Mouse (Mus musculus) 3134 (cell line): ENCODE measurements around the gene Abhd2.
"Not testable (repeated sequence)": the region's sequence is repeated elsewhere in the genome, so short reads cannot be mapped to it uniquely, and the experiment has no call there.

ENCODE experiments used
- DNase-seq: peaks from one replicate; pipeline ENCODE4 v3.0.0-alpha.2; 2011; ENCODE audit warnings: low spot score; ENCODE audit not compliant: insufficient read length; ENCODE audit errors: extremely low read depth

The Abhd2 gene

DNA sequence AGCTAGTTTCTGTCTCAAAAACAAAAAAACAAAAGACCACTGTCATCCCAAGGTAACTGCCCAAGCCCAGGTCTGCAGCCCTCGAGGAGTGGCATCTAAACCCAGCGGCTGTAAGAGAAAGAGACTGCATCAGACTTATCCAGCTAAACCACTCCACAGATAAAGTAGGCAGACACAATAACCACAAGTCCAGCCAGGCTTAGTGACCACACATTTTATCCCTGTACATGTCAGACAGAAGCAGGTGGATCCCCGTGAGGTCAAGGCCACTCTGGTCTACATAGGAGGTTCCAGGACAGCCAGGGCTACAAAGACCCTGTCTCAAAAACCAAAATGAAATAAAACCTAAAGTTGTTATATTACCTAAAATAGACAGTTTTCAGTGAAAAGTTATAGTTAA, 9.2 kb upstream of the Abhd2 start:
- no peak for DNase-seq

DNA sequence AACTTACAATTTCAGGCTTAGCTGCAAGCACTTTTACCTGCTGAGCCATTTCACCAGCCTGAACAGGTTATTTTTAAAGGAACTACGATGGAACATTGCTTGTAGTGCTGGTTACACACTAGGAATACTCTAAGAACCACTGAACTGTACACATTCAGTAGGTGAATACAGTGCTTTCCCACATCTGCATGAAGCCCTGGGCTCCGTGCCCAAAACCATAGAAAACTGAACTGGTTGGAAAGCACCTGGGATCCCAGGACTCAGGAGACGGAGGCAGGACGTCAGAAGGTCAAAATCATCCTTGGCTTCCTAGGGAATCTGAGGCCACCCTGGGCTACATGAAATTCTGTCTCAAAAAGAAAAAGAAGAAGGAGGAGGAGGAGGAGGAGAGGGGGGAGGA, 6.8 kb upstream of the Abhd2 start:
- no peak for DNase-seq

DNA sequence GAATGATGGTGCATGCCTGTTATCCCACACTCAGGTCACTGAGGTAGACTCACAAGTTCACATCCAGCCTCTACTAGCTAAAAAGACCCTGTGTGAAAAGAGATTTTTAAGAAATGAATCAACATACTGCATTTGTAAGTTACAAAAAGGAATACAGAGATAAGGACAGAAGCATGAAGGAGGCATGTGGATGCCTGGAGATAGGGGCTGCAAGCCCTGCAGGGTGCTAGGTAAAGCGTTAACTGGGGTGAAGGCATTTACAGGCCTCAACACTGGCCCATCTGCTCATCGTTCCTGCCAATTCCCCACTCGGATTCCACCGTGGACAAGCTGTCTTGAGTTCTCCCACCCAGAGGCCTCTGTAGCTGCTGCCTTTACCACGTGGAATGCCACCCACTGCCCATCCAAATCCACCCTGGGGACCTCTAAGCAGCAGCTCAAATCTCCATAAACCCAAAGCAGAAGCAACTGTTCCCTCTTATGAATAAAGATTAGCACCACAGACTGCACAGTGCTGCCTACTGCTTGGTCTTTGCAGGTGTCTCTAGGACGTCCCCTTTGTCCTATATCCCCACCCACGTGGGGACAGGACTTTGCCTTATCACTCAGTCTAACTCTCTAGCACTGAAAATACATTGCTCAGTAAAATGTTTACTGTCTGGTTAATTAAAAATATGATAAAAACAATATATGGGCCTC, 5.2 kb upstream of the Abhd2 start:
- DNase-seq, result no peak

DNA sequence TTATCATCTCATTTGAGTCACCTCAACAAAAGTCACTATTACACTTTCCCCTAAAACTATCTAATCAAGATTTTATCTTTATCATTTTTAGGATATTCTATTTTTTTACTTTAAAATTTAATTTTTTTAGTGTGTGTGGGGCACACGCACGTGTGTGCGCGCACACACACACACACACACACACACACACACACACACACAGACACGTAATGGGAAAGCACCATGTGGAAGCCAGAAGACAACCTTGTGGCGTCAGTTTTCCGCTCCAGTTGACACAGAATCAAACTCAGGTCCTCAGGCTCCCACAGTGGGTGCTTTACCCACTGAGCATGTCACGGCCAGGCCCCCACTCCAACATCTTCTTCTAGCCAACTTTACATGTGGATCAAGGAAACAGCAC, 4.1 kb upstream of the Abhd2 start:
- DNase-seq, result no peak

DNA sequence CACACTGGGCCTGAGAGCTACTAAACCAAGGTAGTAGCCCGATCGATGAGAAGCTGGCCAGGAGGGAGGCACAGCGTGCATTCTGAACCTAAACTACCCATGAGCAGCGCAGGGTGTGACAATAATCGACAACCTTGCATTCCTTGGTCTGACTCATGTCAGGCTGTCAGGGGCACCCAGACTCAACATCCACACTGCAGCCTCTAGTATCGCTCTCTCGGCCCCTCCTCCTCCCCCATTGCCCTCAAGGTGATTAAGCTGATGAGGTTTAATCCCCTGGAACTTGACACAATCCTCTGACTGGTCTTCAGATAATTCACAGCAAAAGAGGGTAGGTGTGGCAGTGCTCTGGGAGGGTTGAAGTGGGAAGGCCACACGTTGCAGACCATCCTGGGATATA, 3.6 kb upstream of the Abhd2 start:
- peak; percentile 24 for DNase-seq

DNA sequence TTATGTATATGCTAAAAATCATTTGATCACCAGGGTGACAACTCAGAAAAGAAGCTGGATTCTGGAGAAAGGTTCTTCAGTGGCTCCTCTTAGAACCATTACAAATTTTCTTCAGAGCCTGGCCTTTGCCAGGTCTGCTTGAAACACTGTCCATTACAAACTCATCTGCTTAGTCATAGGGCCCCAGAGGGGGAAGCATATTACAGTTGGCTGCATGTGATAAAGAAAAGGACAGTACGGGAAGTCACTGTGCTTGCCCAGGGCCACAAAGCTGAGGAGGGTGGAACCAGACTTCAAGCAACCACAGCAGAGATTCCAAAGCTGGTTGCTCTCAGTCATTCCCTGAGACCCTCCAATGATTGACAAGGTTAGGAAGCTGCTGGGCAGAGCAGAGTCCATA, 3.1 kb upstream of the Abhd2 start:
- DNase-seq, result peak; percentile 40

DNA sequence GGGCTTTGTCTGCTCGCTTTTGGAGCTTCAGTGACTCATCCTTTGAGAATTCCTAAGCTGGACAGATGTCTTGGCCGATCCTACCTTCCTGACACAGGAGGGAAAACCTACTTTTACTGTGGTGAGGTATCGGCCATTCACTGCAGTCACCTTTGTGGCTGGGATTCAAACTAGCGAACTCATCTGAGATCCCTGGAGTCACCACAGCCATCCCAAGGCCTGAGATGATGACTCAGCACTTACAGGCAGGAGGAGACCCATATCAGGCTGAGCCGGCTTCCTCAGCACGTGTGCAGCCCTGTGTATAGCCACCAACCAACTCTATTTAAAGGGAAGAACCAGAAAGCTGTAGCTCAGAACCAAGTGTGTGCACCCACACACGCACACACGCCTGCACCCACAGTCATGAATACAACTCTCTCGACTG, 2.0 kb upstream of the Abhd2 start:
- DNase-seq, result peak; percentile 60

DNA sequence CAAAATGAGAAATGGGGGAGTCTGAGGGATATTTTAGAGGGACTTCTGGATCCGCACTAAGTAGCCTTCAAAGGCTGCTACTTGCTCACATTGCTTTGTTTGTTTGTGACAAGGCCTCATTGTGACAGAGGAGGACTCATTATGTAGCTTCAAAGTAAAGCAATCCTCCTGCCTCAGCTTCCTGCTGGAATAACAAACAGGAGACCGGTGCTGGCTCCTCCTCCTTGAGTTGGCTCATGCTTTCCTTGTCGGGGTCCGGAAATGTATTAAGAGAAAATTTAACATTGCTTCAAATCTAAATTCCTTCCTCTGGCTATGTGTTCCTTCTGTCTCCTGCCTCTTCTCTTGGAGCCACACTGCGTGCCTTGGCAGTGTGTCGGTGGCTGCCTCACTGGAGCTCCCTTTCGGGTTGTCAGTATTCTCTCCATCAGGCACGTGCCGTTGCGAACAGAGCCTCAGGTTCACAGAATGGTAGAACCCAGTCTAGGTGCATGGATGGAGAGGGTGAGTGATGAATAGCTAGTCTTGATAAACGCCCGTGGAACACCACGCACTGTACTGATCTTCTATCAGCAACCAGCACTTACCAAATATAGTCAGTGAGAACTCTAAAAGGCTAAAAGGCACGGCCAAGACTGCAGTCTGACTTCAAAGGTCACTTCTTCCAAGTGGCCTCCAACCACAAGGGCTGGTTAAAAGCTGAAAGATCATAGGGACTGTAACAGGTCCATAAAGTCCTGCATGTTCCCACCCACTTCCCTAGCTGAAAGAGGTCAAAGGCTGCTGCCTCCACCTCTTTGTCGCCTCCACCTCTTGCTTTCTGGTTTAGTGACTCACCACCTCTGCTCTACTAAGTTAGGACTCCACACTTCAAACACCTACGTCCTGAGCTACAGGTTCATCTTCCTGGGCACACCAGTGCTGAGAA, 874 bp upstream of the Abhd2 start:
- DNase-seq, result no peak

DNA sequence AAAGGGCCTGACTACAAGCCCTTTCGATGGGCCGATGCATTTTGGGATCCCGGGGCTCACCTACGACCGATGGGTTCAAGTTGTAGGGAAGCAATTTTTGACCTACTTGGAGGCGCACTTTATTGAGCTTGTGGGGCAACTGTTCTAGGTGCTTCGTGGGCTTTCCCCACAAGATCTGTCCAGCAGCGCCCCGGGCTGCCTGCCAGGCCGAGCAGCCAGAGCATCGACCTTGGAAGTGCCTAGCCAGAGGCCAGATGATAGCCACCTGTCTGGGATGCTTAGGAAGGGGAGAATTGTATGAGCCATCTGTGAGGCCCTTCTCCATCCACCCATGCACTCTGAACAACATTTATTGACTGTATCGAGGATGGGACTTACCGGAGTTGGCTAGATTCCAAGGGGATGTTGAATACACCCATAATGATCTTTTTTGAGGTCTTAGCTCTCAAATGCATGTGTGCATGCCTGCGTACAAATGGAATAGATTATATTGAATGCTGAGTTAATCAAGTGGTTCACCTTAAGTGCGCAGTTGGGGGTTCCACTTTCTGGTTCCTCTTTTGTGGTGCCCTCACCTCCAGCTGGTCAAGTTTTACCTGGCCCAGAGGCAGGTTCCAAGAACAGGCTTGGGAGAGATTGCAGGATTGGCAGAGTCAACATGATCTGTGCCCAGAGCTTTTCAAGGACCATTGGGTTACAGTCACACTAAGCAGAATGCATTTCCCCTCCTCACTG, 906 bp downstream of the Abhd2 start:
- DNase-seq, result no peak

DNA sequence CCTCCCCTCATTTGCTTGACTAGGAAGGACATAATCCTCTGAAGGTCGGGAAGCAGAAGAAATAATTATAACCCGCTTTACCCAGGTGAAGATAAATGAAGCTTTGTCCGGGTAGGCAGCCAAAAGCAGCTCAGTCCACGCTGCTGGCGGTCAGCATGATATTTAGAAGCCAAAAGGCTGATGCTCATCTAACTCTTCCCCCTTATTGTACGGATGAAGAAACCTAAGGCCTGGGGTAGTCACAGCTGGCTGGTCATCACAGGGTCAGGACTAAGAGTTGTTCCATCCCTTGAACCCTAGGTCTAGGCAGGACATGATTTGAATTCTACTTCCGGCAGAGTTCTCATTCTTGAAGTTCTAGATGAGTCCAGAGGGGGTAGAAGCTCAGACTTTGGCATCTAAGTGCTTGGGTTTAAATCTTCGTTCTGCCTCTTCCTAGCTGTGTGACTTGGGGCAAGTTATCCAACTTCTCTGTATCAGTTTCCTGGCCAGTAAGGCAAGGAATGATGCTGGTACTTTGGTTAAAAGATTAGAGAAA, 1.5 kb downstream of the Abhd2 start:
- DNase-seq, result no peak

DNA sequence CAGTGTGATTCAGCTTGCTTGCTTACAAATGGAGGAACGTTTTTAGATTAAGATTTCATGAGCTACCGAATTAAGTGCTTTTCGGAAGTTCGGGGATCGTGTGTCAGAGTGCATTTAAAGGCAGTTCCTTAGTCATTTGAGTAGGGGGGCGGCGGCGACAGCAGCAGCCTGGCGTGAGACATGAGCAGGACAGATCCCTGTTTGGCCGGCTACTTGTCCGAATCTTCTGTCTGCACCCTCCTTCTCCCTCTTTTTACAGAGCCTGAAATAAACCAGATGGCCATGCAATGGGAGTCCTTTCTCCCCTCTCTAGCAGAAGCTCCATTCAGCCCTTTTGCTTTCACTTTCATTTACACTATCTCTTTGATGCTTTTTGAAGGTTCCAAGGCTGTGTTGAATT, 2.3 kb downstream of the Abhd2 start:
- DNase-seq, result peak; percentile 53

DNA sequence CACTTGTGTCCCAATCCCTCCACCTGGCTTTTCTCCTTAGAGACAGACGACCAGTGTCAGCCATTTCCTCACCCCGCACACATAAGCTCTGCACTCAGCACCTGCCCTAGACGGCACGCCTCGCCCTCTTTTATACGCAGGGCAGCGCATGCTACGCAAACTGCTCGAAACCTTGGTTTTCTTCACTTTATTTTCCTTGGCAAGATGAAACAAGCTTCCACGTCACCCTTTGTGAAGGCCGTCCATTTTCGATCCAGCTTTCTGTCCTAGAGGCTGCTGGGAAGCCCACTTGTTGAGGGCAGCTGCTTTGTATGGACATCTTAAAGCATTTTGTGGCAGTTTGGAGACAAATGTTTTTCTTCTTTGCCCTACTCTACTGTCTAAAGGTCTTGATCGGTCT, 5.4 kb downstream of the Abhd2 start:
- DNase-seq, result no peak

DNA sequence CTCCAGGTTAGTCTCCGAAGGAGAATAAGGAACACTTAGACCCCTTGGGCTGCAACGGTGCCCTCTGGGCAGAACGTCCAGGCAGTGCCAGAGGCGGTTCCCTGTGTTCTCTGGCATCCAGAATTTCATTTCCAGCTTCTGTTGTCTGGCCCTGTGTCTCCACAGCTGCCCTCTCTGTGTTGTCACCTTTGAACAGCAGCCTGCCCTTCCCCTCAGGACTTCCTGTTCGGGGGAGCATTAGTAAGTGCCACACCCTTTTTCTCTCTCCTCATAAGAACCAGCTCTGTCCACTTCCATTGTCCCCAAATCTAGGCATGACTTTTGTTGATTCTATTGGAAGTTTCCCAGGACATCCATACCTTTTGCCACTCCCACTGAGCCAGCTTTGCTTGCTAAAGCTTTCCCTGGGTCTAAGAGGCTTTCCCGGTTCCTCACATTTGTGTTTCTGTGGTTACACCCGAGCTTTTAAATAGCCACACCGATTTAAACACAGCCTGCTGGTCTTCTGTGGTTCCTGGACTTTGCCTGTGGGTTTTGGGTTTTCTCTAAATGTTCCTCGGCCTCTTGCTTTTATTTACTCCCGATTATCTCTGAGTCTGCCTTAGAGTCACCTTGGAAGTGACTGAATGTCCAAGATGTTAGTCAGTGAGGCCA, 6.5 kb downstream of the Abhd2 start:
- DNase-seq, result peak; percentile 29

DNA sequence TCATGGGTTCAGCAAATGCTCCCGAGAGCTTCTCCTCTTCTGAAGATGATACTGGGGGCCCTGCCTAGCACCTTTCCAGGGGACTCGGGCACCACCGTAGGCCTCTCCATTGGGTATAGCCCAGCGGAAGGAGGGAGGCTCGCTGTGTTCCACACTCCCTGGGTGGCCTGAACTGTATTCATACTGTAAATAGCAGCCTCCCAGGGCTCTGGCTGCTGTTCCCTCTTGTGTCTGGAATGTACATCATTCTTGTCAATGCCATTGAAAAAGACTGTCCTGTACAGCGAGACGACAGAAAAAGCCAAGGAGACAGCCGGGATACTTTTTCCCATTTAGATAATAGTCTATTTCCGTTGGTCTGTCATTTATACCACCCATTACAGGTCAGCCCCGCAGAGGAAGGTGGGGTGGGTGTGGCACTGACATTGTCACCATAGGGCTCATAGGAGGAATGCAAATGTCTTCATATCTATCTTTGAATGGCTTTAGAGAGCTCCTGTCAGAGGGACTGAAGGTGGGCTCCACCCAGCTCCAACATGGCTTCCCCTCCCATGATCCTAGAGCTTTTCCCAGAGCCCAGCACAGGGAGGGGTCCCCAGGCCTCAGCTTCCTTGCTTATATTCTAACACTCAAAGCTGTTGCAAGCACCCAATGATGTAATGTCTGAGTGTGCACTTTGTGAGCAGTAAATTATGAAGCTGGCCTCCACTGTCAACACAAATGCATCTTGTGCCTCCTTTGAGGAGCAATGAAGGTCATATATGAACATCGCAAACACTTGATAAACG, 10.1 kb downstream of the Abhd2 start:
- DNase-seq, result no peak

DNA sequence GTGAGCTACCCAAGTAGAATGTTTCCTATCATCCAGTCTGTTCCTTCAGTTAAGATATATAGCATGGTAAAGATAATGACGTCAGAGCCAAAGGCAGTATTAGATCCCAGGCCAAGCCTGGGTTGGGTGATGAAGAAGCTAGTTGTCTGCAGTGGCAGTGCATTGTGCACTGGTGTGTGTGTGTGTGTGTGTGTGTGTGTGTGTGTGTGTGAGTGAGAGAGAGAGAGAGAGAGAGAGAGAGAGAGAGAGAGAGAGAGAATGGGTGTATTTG, 10.6 kb downstream of the Abhd2 start:
- not testable (repeated sequence) for DNase-seq

DNA sequence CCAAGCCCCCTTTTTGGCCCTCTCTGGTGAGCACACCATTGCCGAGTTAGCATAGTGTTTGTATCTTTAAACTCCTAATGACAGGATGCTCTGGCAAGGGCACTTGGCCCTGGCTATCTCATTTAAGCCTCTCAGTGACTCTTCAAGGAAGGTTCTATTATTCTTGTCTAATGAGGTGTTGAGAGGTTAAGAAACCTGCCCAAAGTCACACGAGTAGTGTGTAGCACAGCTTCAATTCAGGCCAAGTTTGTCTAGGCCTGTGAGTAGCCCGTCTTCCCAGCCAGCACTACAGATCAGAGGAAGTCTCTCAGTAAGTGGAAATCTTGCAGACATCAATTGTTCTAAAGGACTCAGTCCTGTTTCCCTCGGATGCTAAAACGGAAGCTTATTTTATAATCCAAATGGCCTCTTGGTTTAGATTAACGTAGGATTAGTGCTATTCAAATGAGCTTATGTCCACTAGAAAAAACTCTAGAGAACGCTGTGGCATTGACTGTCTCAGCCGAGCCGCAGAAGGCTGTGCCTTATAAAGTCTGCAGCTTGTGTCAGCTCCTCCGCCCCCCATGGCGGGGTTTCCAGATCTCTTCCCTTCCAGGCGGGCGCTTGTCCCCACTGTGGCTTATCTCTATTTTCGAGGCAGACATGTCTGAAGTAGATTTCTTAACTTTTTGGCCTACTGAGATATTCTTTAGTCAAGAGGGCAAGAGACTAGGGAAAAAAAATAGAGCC, 11.3 kb downstream of the Abhd2 start:
- no peak for DNase-seq

DNA sequence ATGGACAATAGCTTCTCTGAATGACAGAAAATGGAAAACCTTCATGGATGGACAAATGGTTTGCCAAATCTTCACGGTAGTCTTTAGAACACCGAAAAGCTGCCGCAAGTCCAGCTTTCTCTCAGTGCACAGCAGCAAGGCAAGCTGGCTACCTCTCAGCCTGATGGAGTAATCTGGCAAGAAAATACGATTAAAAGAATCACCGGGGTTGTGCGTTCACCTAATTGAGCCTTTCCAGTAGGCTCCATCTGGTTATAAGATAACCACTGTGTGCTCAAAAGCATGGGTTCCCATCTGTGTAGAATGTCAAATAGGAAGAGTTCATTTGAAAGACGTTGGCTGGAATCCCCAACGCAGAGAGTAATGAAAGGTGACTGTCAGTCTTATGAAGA, 11.9 kb downstream of the Abhd2 start:
- DNase-seq, result no peak

DNA sequence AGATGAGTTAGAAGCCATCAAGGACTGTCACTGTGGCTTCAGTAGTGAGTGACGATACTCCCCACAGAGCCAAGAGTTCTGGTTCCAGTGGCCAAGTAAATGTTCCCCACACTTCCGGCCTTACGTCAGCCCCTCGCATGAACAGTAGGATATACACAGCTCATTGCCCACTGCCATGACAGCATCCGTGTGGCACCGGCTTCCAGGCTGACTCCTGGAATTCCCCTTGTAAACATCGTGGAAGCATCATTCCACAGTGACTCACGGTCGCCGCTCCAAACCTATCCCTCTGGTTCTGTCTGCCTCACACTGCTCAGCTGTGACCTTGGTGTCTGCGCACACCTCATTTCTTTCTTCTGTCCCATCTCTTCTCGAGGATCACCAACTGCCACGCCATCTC, 12.4 kb downstream of the Abhd2 start:
- DNase-seq, result peak; percentile 77

DNA sequence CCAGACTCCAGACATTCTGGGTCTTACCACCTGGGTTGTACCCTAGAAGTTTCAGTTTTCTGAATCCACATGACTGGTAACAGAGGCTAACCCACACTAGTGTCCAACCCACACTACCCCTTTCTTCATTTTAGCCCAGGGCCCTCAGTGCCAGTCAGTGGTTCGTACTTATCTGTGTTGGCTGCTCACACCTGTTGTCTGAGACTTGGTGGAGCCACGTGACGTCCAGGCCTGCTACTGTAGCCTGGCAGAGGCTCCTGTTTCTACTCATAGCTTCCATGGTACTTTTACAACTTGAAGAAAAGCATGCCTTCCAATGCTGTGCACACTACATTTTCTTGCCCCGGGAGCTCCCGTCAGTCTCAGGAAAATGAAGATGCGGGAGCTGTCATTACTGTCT, 14.2 kb downstream of the Abhd2 start:
- no peak for DNase-seq
